Mouse (Mus musculus) E14TG2a.4 (cell line): Measurements from ENCODE around the gene Lrfn4.

Experiments used
- CTCF ChIP-seq: conservative IDR thresholded peaks from 2 replicates; pipeline ENCODE4 v1.5.1; 2014; ENCODE audit warnings: low read length
- NANOG ChIP-seq: IDR thresholded peaks from 2 replicates; pipeline ENCODE4 v1.6.1; 2014; ENCODE audit warnings: borderline replicate concordance, low read length, mixed read lengths
- POU5F1 ChIP-seq: IDR thresholded peaks from 2 replicates; pipeline ENCODE4 v1.6.1; 2014; ENCODE audit warnings: low read length, borderline replicate concordance

GRCm38 (mm10) chr19:4615151-4616093 lies at the start of gene Lrfn4:
- no peak for TF ChIP-seq CTCF
- no peak for TF ChIP-seq POU5F1
- TF ChIP-seq NANOG, result no peak
